Mouse (Mus musculus) MEL (cell line): ENCODE measurements at regions not wholly inside any gene's neighbourhood (a gene's known extent, or its start where the extent isn't known, plus 50 kb on each side); places are given as distances from the start of the nearest gene placed in this dataset.

ENCODE experiments used
- DNase-seq: peaks from one replicate; pipeline ENCODE4 v3.0.0; 2011; ENCODE audit warnings: low read depth, low spot score
- H3K27ac ChIP-seq: 2 replicates; pipeline ENCODE4 v1.5.1; 2012; ENCODE audit warnings: low read depth, mild to moderate bottlenecking, control low read depth, low read length, moderate library complexity; ENCODE audit not compliant: control insufficient read depth
- H3K27me3 ChIP-seq, 2 experiments: fragments of 150-350 bp in 1 of 2; sonication (generic) in 1 of 2; 2 replicates each; pipeline ENCODE4 v1.6.1; 2012; ENCODE audit warnings: low read length in 2 of 2, mild to moderate bottlenecking in 2 of 2, improper control_type of control experiment in 1 of 2, moderate library complexity in 1 of 2; ENCODE audit not compliant: insufficient read depth in 2 of 2, control insufficient read depth in 1 of 2
- H3K36me3 ChIP-seq, 2 experiments: 2 replicates each; pipeline ENCODE4 v1.6.1; 2012 to 2014; ENCODE audit warnings: low read length in 2 of 2, improper control_type of control experiment in 1 of 2, inconsistent platforms in 1 of 2, mild to moderate bottlenecking in 1 of 2; ENCODE audit not compliant: insufficient read depth in 2 of 2, control insufficient read depth in 1 of 2
- H3K4me1 ChIP-seq, 2 experiments: fragments of 150-350 bp in 1 of 2; sonication (generic) in 1 of 2; 2 replicates each; pipeline ENCODE4 v1.6.1; 2012; ENCODE audit warnings: low read length in 2 of 2, improper control_type of control experiment in 1 of 2, mild to moderate bottlenecking in 1 of 2; ENCODE audit not compliant: insufficient read depth in 2 of 2, control insufficient read depth in 1 of 2
- H3K4me3 ChIP-seq, 2 experiments: fragments of 150-350 bp in 1 of 2; sonication (generic) in 1 of 2; 2 replicates each; pipeline ENCODE4 v1.5.1; 2012; ENCODE audit warnings: low read depth in 2 of 2, low read length in 2 of 2, mild to moderate bottlenecking in 2 of 2, moderate library complexity in 2 of 2, control low read depth in 1 of 2, improper control_type of control experiment in 1 of 2; ENCODE audit not compliant: control insufficient read depth in 1 of 2, insufficient read depth in 1 of 2
- H3K79me2 ChIP-seq: 2 replicates; pipeline ENCODE4 v1.6.1; 2012; ENCODE audit warnings: mild to moderate bottlenecking, low read length, moderate library complexity; ENCODE audit not compliant: control insufficient read depth, poor library complexity, insufficient read depth
- H3K9ac ChIP-seq: 2 replicates; pipeline ENCODE4 v1.6.1; 2012; ENCODE audit warnings: low read depth, mild to moderate bottlenecking, control low read depth, low read length, moderate library complexity; ENCODE audit not compliant: control insufficient read depth, poor library complexity, severe bottlenecking
- H3K9me3 ChIP-seq: fragments of 150-350 bp; sonication (generic); replicated peaks from 2 replicates; pipeline ENCODE4 v1.6.1; 2012; ENCODE audit warnings: mild to moderate bottlenecking, low read length, improper control_type of control experiment, moderate library complexity; ENCODE audit not compliant: insufficient read depth
- BHLHE40 ChIP-seq: IDR thresholded peaks from 2 replicates; pipeline ENCODE4 v1.6.1; 2012; ENCODE audit warnings: low read depth, mild to moderate bottlenecking, inconsistent platforms, low read length, improper control_type of control experiment, borderline replicate concordance
- CHD1 ChIP-seq: IDR thresholded peaks from 2 replicates; pipeline ENCODE4 v1.6.1; 2012; ENCODE audit warnings: low read depth, mild to moderate bottlenecking, inconsistent platforms, low read length, improper control_type of control experiment
- CHD2 ChIP-seq: IDR thresholded peaks from 2 replicates; pipeline ENCODE4 v1.6.1; 2011; ENCODE audit warnings: low read length, improper control_type of control experiment
- E2F4 ChIP-seq: IDR thresholded peaks from 2 replicates; pipeline ENCODE4 v1.6.1; 2011; ENCODE audit warnings: low read depth, low read length, improper control_type of control experiment, borderline replicate concordance
- ELF1 ChIP-seq: IDR thresholded peaks from 2 replicates; pipeline ENCODE4 v1.6.1; 2014; ENCODE audit warnings: low read depth, mild to moderate bottlenecking, inconsistent platforms, low read length, improper control_type of control experiment, moderate library complexity
- EP300 ChIP-seq, 2 experiments: IDR thresholded peaks; 2 replicates each; pipeline ENCODE4 v1.6.1; 2011; ENCODE audit warnings: improper control_type of control experiment in 2 of 2, low read length in 2 of 2, low read depth in 1 of 2, mild to moderate bottlenecking in 1 of 2
- ETS1 ChIP-seq: IDR thresholded peaks from 2 replicates; pipeline ENCODE4 v1.6.1; 2012; ENCODE audit warnings: low read depth, mild to moderate bottlenecking, inconsistent platforms, low read length, improper control_type of control experiment, moderate library complexity
- HCFC1 ChIP-seq: IDR thresholded peaks from 2 replicates; pipeline ENCODE4 v1.6.1; 2012; ENCODE audit warnings: low read depth, mild to moderate bottlenecking, inconsistent platforms, low read length, improper control_type of control experiment, moderate library complexity
- JUND ChIP-seq: IDR thresholded peaks from 2 replicates; pipeline ENCODE4 v1.6.1; 2011; ENCODE audit warnings: low read depth, mild to moderate bottlenecking, improper control_type of control experiment, low read length
- KAT2A ChIP-seq: conservative IDR thresholded peaks from 2 replicates; pipeline ENCODE4 v1.6.1; 2012; ENCODE audit warnings: low read depth, low read length, improper control_type of control experiment, inconsistent platforms
- MAFK ChIP-seq: IDR thresholded peaks from 2 replicates; pipeline ENCODE4 v1.6.1; 2011; ENCODE audit warnings: low read depth, mild to moderate bottlenecking, low read length, improper control_type of control experiment, borderline replicate concordance
- MAX ChIP-seq: IDR thresholded peaks from 2 replicates; pipeline ENCODE4 v1.6.1; 2011; ENCODE audit warnings: low read length, improper control_type of control experiment
- MAZ ChIP-seq: IDR thresholded peaks from 2 replicates; pipeline ENCODE4 v1.6.1; 2012; ENCODE audit warnings: low read depth, mild to moderate bottlenecking, inconsistent platforms, low read length, improper control_type of control experiment
- MYB ChIP-seq: IDR thresholded peaks from 2 replicates; pipeline ENCODE4 v1.6.1; 2011; ENCODE audit warnings: mild to moderate bottlenecking, low read depth, low read length, improper control_type of control experiment
- MYC ChIP-seq: IDR thresholded peaks from 2 replicates; pipeline ENCODE4 v1.6.1; 2011; ENCODE audit warnings: low read depth, mild to moderate bottlenecking, low read length, improper control_type of control experiment, moderate library complexity
- NELFE ChIP-seq: IDR thresholded peaks from 2 replicates; pipeline ENCODE4 v1.6.1; 2011; ENCODE audit warnings: low read depth, low read length, improper control_type of control experiment
- POLR2A ChIP-seq, 2 experiments: IDR thresholded peaks; 2 replicates each; pipeline ENCODE4 v1.6.1; 2011 to 2012; ENCODE audit warnings: low read length in 2 of 2, mild to moderate bottlenecking in 2 of 2, control low read depth in 1 of 2, improper control_type of control experiment in 1 of 2, low read depth in 1 of 2, moderate library complexity in 1 of 2; ENCODE audit not compliant: control insufficient read depth in 1 of 2, insufficient read depth in 1 of 2, poor library complexity in 1 of 2
- POLR2AphosphoS2 ChIP-seq: IDR thresholded peaks from 2 replicates; pipeline ENCODE4 v1.6.1; 2011; ENCODE audit warnings: low read length, improper control_type of control experiment
- RAD21 ChIP-seq: IDR thresholded peaks from 2 replicates; pipeline ENCODE4 v1.6.1; 2011; ENCODE audit warnings: mild to moderate bottlenecking, low read depth, low read length, improper control_type of control experiment
- RCOR1 ChIP-seq: IDR thresholded peaks from 2 replicates; pipeline ENCODE4 v1.6.1; 2012; ENCODE audit warnings: low read depth, mild to moderate bottlenecking, inconsistent platforms, low read length, improper control_type of control experiment
- SIN3A ChIP-seq: IDR thresholded peaks from 2 replicates; pipeline ENCODE4 v1.6.1; 2012; ENCODE audit warnings: low read length, improper control_type of control experiment, inconsistent platforms
- SMC3 ChIP-seq: IDR thresholded peaks from 2 replicates; pipeline ENCODE4 v1.6.1; 2011; ENCODE audit warnings: low read depth, low read length, improper control_type of control experiment
- TAL1 ChIP-seq: IDR thresholded peaks from 2 replicates; pipeline ENCODE4 v1.6.1; 2012; ENCODE audit warnings: mild to moderate bottlenecking, inconsistent platforms, low read length, moderate library complexity, mixed read lengths
- TBP ChIP-seq: IDR thresholded peaks from 2 replicates; pipeline ENCODE4 v1.8.0; 2011; ENCODE audit warnings: low read depth, low read length, improper control_type of control experiment
- TCF12 ChIP-seq: IDR thresholded peaks from 2 replicates; pipeline ENCODE4 v1.6.1; 2014; ENCODE audit warnings: low read depth, mild to moderate bottlenecking, inconsistent platforms, low read length, improper control_type of control experiment, moderate library complexity
- UBTF ChIP-seq: IDR thresholded peaks from 2 replicates; pipeline ENCODE4 v1.6.1; 2012; ENCODE audit warnings: low read depth, mild to moderate bottlenecking, inconsistent platforms, low read length, improper control_type of control experiment, moderate library complexity, borderline replicate concordance; ENCODE audit not compliant: insufficient read depth
- USF1 ChIP-seq: IDR thresholded peaks from 2 replicates; pipeline ENCODE4 v1.6.1; 2014; ENCODE audit warnings: low read depth, mild to moderate bottlenecking, inconsistent platforms, low read length, improper control_type of control experiment, moderate library complexity
- USF2 ChIP-seq, 2 experiments: IDR thresholded peaks; 2 replicates each; pipeline ENCODE4 v1.6.1; 2011 to 2012; ENCODE audit warnings: improper control_type of control experiment in 2 of 2, low read length in 2 of 2, borderline replicate concordance in 1 of 2, inconsistent platforms in 1 of 2, low read depth in 1 of 2, mild to moderate bottlenecking in 1 of 2; ENCODE audit not compliant: insufficient read depth in 1 of 2

DNA sequence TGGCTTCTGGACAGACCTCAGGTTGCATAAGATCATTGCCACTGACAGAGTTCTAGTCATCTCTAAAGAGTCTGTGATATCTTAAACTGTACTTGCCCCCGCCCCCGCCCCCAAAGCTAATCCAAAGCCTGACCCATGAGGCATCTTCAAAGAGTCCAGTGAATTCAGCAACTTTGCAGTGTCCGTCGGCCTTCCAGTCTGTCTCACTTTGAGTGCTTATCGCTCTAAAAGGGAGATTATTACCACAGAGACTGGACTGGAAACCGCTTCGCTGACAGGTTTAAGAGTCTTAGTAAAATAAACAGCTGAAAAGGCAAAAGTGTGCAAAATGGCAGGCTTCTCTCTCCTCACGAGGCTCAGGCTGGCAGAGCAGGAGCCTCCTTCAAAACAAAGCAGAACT is 197.5 kb upstream of the Ankrd55 start:
- TF ChIP-seq MAZ (no peak), POLR2AphosphoS2 (no peak), NELFE (no peak), MYB (no peak), MYC (no peak), HCFC1 (no peak), EP300 (IDR thresholded peaks at IDR 0.05; ENCODE audit: low read depth in 1 of 2, low read length in 2 of 2) (no peak), USF2 (IDR thresholded peaks at IDR 0.05; ENCODE audit: borderline replicate concordance in 1 of 2, insufficient read depth in 1 of 2, low read depth in 1 of 2, low read length in 2 of 2) (no peak), SMC3 (no peak), UBTF (no peak), ELF1 (no peak), USF1 (no peak), TAL1 (no peak), CHD1 (no peak), CHD2 (no peak), RCOR1 (no peak), POLR2A (IDR thresholded peaks at IDR 0.05; ENCODE audit: control insufficient read depth in 1 of 2, insufficient read depth in 1 of 2, low read depth in 1 of 2, low read length in 2 of 2, poor library complexity in 1 of 2) (no peak), E2F4 (no peak)
- Histone ChIP-seq H3K27ac (no peak overlapping the region), H3K4me1 (no peaks in the 10 kb centered on the region), H3K36me3 (no peaks in the 10 kb centered on the region), H3K9me3 (no peaks in the 10 kb centered on the region), H3K4me3 (no peak overlapping the region), H3K27me3 (no peaks in the 10 kb centered on the region), H3K9ac (no peak overlapping the region), H3K79me2 (no peaks in the 10 kb centered on the region)
- DNase-seq: no peak

GRCm38 (mm10) chr13:112095595-112096139 is 192.6 kb upstream of the Ankrd55 start:
- no peak for DNase-seq
- TF ChIP-seq JUND (no peak), ETS1 (no peak), E2F4 (no peak), KAT2A (no peak), RAD21 (no peak), BHLHE40 (no peak), MAFK (no peak), SMC3 (no peak), SIN3A (no peak), TCF12 (no peak), MAX (no peak), USF1 (no peak), NELFE (no peak), POLR2AphosphoS2 (no peak), TBP (no peak)
- TF ChIP-seq, all 39 proteins: peak for 0
- H3K79me2 ChIP-seq: no peaks in the 10 kb centered on the region
- H3K27me3 ChIP-seq: no peaks in the 10 kb centered on the region; a peak in 2 of 4 replicates
- H3K9me3 ChIP-seq: no peaks in the 10 kb centered on the region
- H3K36me3 ChIP-seq: no peaks in the 10 kb centered on the region; a peak in 1 of 4 replicates
- no peak overlapping the region for H3K27ac ChIP-seq
- H3K9ac ChIP-seq: no peak overlapping the region
- H3K4me3 ChIP-seq: no peak overlapping the region
- no peaks in the 10 kb centered on the region for H3K4me1 ChIP-seq
